Mouse (Mus musculus): ENCODE results near the gene Hoxc11. TPM values are rescaled to one million over a fixed set of nuclear protein-coding genes. Genes with fewer than 3 reads are reported as not detected.

Gene Hoxc11
- polyA plus RNA-seq, 1 experiment from 2014 or later: not detected

- Histone ChIP-seq H3K27ac (ENCODE audit: low read depth, low read length) (no peak overlapping the region), H3K4me1 (ENCODE audit: control insufficient read depth, insufficient read depth, low read length) (peaks cover 7% of the 10 kb centered on the region; the same call in 1 of the 2 replicates), H3K9ac (ENCODE audit: low read length) (no peak overlapping the region), H3K27me3 (replicated peaks; ENCODE audit: control insufficient read depth, insufficient read depth, low read length) (peaks cover 100% of the 10 kb centered on the region), H3K4me2 (ENCODE audit: low read length) (no peak overlapping the region), H3K36me3 (ENCODE audit: control insufficient read depth, insufficient read depth, low read length) (no peaks in the 10 kb centered on the region), H3K4me3 (ENCODE audit: low read depth, low read length) (no peak overlapping the region), H3K9me3 (replicated peaks; ENCODE audit: control insufficient read depth, low read length) (no peaks in the 10 kb centered on the region)
- no peak for ATAC-seq
- 2% methylated on average over 13 of the region's 13 CpGs for WGBS
- no peak for DNase-seq (ENCODE audit: low spot score)
Observed at GRCm38 (mm10) chr15:103002821-103003448, 48.7 kb downstream of the Hoxc11 start.

- Histone ChIP-seq H3K36me3 (ENCODE audit: control insufficient read depth, insufficient read depth, low read length) (no peaks in the 10 kb centered on the region), H3K4me2 (ENCODE audit: low read length) (no peak overlapping the region), H3K4me1 (ENCODE audit: control insufficient read depth, insufficient read depth, low read length) (no peaks in the 10 kb centered on the region), H3K4me3 (ENCODE audit: low read depth, low read length) (no peak overlapping the region), H3K27ac (ENCODE audit: low read depth, low read length) (no peak overlapping the region), H3K9me3 (replicated peaks; ENCODE audit: control insufficient read depth, low read length) (no peaks in the 10 kb centered on the region), H3K27me3 (replicated peaks; ENCODE audit: control insufficient read depth, insufficient read depth, low read length) (peaks cover 100% of the 10 kb centered on the region), H3K9ac (ENCODE audit: low read length) (no peak overlapping the region)
- DNase-seq (ENCODE audit: low spot score) (no peak), ATAC-seq (no peak)
- 1% methylated on average over 17 of the region's 17 CpGs for WGBS
Observed at GRCm38 (mm10) chr15:103005308-103005707, 51.1 kb downstream of the Hoxc11 start.

- H3K4me3 ChIP-seq (ENCODE audit: low read depth, low read length): no peak overlapping the region
- WGBS: 4% methylated on average over 5 of the region's 5 CpGs
Observed at GRCm38 (mm10) chr15:103005797-103006196, 51.6 kb downstream of the Hoxc11 start.

GRCm38 (mm10) chr15:103006326-103006725 is 52.1 kb downstream of the Hoxc11 start:
- Histone ChIP-seq H3K4me2 (ENCODE audit: low read length) (no peak overlapping the region), H3K36me3 (ENCODE audit: control insufficient read depth, insufficient read depth, low read length) (no peaks in the 10 kb centered on the region), H3K4me3 (ENCODE audit: low read depth, low read length) (no peak overlapping the region), H3K27ac (ENCODE audit: low read depth, low read length) (no peak overlapping the region), H3K27me3 (replicated peaks; ENCODE audit: control insufficient read depth, insufficient read depth, low read length) (peaks cover 100% of the 10 kb centered on the region), H3K4me1 (ENCODE audit: control insufficient read depth, insufficient read depth, low read length) (no peaks in the 10 kb centered on the region), H3K9ac (ENCODE audit: low read length) (no peak overlapping the region), H3K9me3 (replicated peaks; ENCODE audit: control insufficient read depth, low read length) (no peaks in the 10 kb centered on the region)
- ATAC-seq (no peak), DNase-seq (ENCODE audit: low spot score) (no peak)
- WGBS: 17% methylated on average over 1 of the region's 1 CpGs

More at GRCm38 (mm10) chr15:103005797-103006196, 51.6 kb downstream of the Hoxc11 start:
- DNase-seq (ENCODE audit: low spot score): no peak
- Histone ChIP-seq H3K9me3 (replicated peaks; ENCODE audit: control insufficient read depth, low read length) (no peaks in the 10 kb centered on the region), H3K27me3 (replicated peaks; ENCODE audit: control insufficient read depth, insufficient read depth, low read length) (peaks cover 100% of the 10 kb centered on the region), H3K4me2 (ENCODE audit: low read length) (no peak overlapping the region), H3K27ac (ENCODE audit: low read depth, low read length) (no peak overlapping the region), H3K9ac (ENCODE audit: low read length) (no peak overlapping the region), H3K4me1 (ENCODE audit: control insufficient read depth, insufficient read depth, low read length) (no peaks in the 10 kb centered on the region), H3K36me3 (ENCODE audit: control insufficient read depth, insufficient read depth, low read length) (no peaks in the 10 kb centered on the region)
- ATAC-seq: no peak

Small RNAs within 50 kb of the gene (microRNA-seq; reads per million reads assigned to microRNA genes)
- gene Mir196a-2: 0.93 reads per million

Other genes with a start within 250 kb of the Hoxc11 start
- gene Calcoco1, start 232.2 kb upstream of the Hoxc11 start, polyA plus RNA-seq (2014; fragmentation: Nextera tagmentation; extraction: Ambion mirVana): 48.2 and 61.2 TPM in 2 replicates
- not detected in 2 replicates for gene Hoxc13, start 33.3 kb upstream of the Hoxc11 start, polyA plus RNA-seq (2014; fragmentation: Nextera tagmentation; extraction: Ambion mirVana)
- not detected in 2 replicates for gene Hoxc12, start 17.7 kb upstream of the Hoxc11 start, polyA plus RNA-seq (2014; fragmentation: Nextera tagmentation; extraction: Ambion mirVana)
- not detected in 2 replicates for gene Hoxc10, start 12.4 kb downstream of the Hoxc11 start, polyA plus RNA-seq (2014; fragmentation: Nextera tagmentation; extraction: Ambion mirVana)
- gene Hoxc5, start 13.0 kb downstream of the Hoxc11 start, polyA plus RNA-seq (2014; fragmentation: Nextera tagmentation; extraction: Ambion mirVana): not detected in 2 replicates
- gene Hoxc9, start 22.0 kb downstream of the Hoxc11 start, polyA plus RNA-seq (2014; fragmentation: Nextera tagmentation; extraction: Ambion mirVana): not detected in 2 replicates
- not detected in 2 replicates for gene Hoxc8, start 36.2 kb downstream of the Hoxc11 start, polyA plus RNA-seq (2014; fragmentation: Nextera tagmentation; extraction: Ambion mirVana)
- not detected in 2 replicates for gene Hoxc6, start 43.8 kb downstream of the Hoxc11 start, polyA plus RNA-seq (2014; fragmentation: Nextera tagmentation; extraction: Ambion mirVana)
- not detected in 2 replicates for gene Hoxc4, start 64.5 kb downstream of the Hoxc11 start, polyA plus RNA-seq (2014; fragmentation: Nextera tagmentation; extraction: Ambion mirVana)
- gene Smug1, start 212.7 kb downstream of the Hoxc11 start, polyA plus RNA-seq (2014; fragmentation: Nextera tagmentation; extraction: Ambion mirVana): 25.3 and 26.5 TPM in 2 replicates

Measured in forebrain, embryonic 14.5 days (tissue).